Comparison of ENCODE assay signal across 14 mouse cellular contexts in the genomic region with DNA sequence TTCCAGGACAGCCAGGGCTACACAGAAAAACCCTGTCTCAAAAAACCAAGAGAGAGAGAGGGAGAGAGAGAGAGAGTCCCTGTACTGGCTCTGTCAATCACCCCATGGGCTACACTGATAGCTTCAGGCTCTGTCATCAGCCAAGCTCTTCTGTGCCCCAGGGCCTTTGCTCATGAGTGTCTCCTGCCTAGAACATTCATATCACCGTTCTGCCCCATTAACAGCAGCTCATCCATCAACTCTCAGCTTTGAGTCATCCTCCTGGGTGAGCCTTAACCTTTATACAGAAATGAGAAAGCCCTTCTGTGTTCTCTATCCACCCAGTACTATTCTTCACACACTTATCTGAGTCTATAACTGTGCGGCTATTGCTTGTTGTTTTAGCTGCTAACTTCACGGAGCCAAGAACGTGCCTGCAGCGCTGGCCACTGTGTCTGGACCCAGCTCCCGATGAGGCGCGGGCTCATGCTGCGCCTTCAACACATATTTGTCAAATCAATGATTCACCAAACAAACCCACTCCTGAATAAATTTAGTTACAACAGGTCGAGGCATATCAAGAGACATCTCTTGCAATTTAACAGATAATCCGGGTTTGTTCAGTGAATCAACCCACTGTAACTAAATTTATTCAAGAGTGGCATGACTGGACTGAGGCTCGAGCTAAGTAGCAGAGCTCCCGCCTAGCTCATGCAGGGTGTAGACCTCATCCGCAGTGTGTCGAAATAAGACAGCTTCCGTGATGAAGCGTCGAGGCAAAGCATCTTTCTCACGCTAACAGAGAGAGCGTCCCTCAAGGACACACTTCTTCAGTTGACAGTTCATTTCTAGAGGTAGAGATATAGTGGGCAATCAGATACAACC.
"Had no signal": no experiment of that assay in that cellular context is flagged by ENCODE, and none has a peak within 500 bp of the region (broad histone marks: within the 10 kb centered on the region; RNA-seq: fewer than 3 reads in every experiment).

No protein-coding gene starts in this region.

- H3K4me3 ChIP-seq: left cerebral cortex, adult 2 months; limb, embryonic 10.5 days; liver, embryonic 13.5 days; lung, embryonic 15.5 days; midbrain, embryonic 12.5 days; myocyte; neural tube, embryonic 15.5 days had no signal

- H3K36me3 ChIP-seq: limb, embryonic 10.5 days; liver, embryonic 13.5 days; lung, embryonic 15.5 days; midbrain, embryonic 12.5 days; neural tube, embryonic 15.5 days had no signal

- H3K9ac ChIP-seq: liver, embryonic 13.5 days; liver, postnatal 0 days; lung, embryonic 15.5 days; midbrain, embryonic 12.5 days; neural tube, embryonic 15.5 days had no signal

- DNase-seq: kidney, adult 11 months; kidney, postnatal 14 days; liver, embryonic 13.5 days; liver, postnatal 0 days; lung, postnatal 14 days; right cerebral cortex, adult 18-20 months; right cerebral cortex, postnatal 25 days; thymus, postnatal 36 days had no signal

- H3K4me1 ChIP-seq: lung, embryonic 15.5 days; neural tube, embryonic 15.5 days had no signal

- H3K4me2 ChIP-seq: liver, embryonic 13.5 days; lung, embryonic 15.5 days; midbrain, embryonic 12.5 days; neural tube, embryonic 15.5 days had no signal

- H3K9me3 ChIP-seq: limb, embryonic 10.5 days; liver, embryonic 13.5 days; lung, embryonic 15.5 days; midbrain, embryonic 12.5 days; neural tube, embryonic 15.5 days had no signal

- H3K27ac ChIP-seq: left cerebral cortex, adult 2 months; limb, embryonic 10.5 days; liver, embryonic 13.5 days; lung, embryonic 15.5 days; midbrain, embryonic 12.5 days; neural tube, embryonic 15.5 days had no signal

- H3K27me3 ChIP-seq: liver, embryonic 13.5 days; lung, embryonic 15.5 days; midbrain, embryonic 12.5 days; neural tube, embryonic 15.5 days had no signal

- ATAC-seq: liver, postnatal 0 days had no signal
